ENCODE assay signal across 8 mouse cellular contexts in the genomic region with DNA sequence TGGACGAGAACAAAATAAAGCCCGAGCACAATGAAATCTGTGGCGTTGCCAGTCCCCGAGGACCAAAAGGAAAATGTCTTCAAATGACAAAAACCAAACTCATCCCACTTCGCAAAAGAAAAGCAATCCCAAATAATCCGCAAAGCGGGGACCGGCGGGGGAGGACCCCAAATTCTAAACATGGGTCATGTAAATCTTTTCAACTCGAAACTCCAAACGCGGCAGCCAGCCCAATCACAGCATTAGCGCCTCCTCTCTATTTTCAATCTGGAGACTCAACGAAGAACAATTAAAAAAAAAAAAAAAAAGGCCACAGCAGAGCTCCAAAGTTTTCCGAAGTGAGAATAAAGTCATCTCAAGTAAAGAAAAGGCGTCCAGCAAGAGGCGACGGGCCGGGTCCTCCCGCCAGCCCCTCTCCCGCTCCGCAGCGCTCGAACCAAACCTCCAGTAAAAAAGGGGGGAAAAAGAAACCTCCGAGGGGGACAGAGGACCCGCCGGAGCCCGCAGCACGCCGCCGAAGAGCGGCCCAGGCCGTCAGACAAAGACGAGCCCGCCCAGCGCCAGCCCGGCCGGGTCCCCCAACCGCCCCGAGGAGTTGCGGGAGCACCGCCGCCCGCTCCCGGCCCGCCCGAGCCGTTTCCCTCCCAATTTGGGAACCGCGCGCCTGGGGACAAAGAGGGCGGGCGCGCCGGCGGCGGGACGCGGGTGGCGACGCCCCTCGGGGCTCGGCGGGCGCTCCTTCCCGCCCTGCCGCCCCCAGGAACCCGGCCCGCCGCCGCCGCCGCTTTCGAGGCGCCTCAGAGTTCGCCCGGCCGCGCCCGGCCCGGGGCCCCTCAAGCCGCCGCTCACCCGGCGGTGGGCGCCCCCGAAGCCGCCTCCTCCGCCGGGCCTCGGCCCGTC. TPM values are rescaled to one million over a fixed set of nuclear protein-coding genes. Genes with fewer than 3 reads are reported as not detected.
DNase-seq lines count a peak whose midpoint lies in the region; ATAC-seq and TF ChIP-seq lines count a peak whose summit lies in the region.

No protein-coding gene starts in this region.

- 5% methylated on average over 82 of the region's 92 CpGs for WGBS in kidney, adult 2 months
- under 1% methylated on average over 46 of the region's 92 CpGs for WGBS in midbrain, embryonic 11.5 days

- H3K4me2 ChIP-seq in midbrain, embryonic 11.5 days: peak overlapping the region; percentile 56

- peak; percentile 29 for DNase-seq in kidney, adult 2 months
- DNase-seq in kidney, adult 9 months: no peak
- DNase-seq in adrenal gland, postnatal 25 days: peak; percentile 57
- peak; percentile 33 to 59 for DNase-seq in gastrocnemius, postnatal 4 days (ENCODE audit: low spot score in 2 of 2)
- peak; percentile 66 for DNase-seq in kidney, postnatal 10 days
- DNase-seq in midbrain, embryonic 11.5 days (ENCODE audit: low spot score, missing footprints): peak; percentile 95
- DNase-seq in thymus, postnatal 0 days (ENCODE audit: low spot score): peak; percentile 17

- H3K36me3 ChIP-seq in kidney, adult 2 months (ENCODE audit: control insufficient read depth, insufficient read depth, low read length): no peaks in the 10 kb centered on the region
- H3K36me3 ChIP-seq in midbrain, embryonic 11.5 days (ENCODE audit: control insufficient read depth, insufficient read depth, low read length): no peaks in the 10 kb centered on the region

- peak; percentile 56 for ATAC-seq in midbrain, embryonic 11.5 days (ENCODE audit: low FRiP score)
- ATAC-seq in frontal cortex, adult (ENCODE audit: low TSS enrichment): no peak

- TF ChIP-seq POLR2A in kidney, adult 2 months (IDR thresholded peaks at IDR 0.05; ENCODE audit: low read depth, low read length): no peak

- peaks cover 2% of the 10 kb centered on the region; the same call in 1 of the 2 replicates for H3K4me1 ChIP-seq in kidney, adult 2 months (ENCODE audit: control insufficient read depth, insufficient read depth, low read length)
- peaks cover 16% of the 10 kb centered on the region for H3K4me1 ChIP-seq in midbrain, embryonic 11.5 days (ENCODE audit: control insufficient read depth, insufficient read depth, low read length)

- H3K27ac ChIP-seq in kidney, adult 2 months (ENCODE audit: insufficient read depth, low read depth, low read length): no peak overlapping the region; the same call in 1 of the 2 replicates
- H3K27ac ChIP-seq in midbrain, embryonic 11.5 days (ENCODE audit: low read depth, low read length): peak overlapping the region; percentile 92

- H3K9ac ChIP-seq in midbrain, embryonic 11.5 days (ENCODE audit: low read length): peak overlapping the region; percentile 98

- peaks cover 15% of the 10 kb centered on the region for H3K27me3 ChIP-seq in kidney, adult 2 months (replicated peaks; ENCODE audit: control insufficient read depth, insufficient read depth, low read length)
- H3K27me3 ChIP-seq in midbrain, embryonic 11.5 days (ENCODE audit: control insufficient read depth, insufficient read depth, low read length): peaks cover 2% of the 10 kb centered on the region; the same call in 1 of the 2 replicates

- no peaks in the 10 kb centered on the region for H3K9me3 ChIP-seq in midbrain, embryonic 11.5 days (ENCODE audit: control insufficient read depth, low read length)

- peak overlapping the region; percentile 73 for H3K4me3 ChIP-seq in kidney, adult 2 months (ENCODE audit: insufficient read depth, low read depth, low read length)
- peak overlapping the region; percentile 88 for H3K4me3 ChIP-seq in midbrain, embryonic 11.5 days (ENCODE audit: low read depth, low read length)

- TF ChIP-seq CTCF in kidney, adult 2 months (conservative IDR thresholded peaks at IDR 0.05; ENCODE audit: insufficient read depth, insufficient read length, low read depth, low read length): no peak

RNA-seq across cellular contexts. Expression of a gene that starts 1.1 kb away (rescaled TPM):
- 4.9 and 5.1 TPM in 2 replicates for polyA plus RNA-seq in kidney, adult 2 months (2012; rRNA removed)
- total RNA-seq in adrenal gland, postnatal 25 days (2021): 20.0 and 22.7 TPM in 2 replicates
- 10 to 100 TPM; 39.4 to 41.0 TPM for total RNA-seq in gastrocnemius, postnatal 4 days (2021)
- 85.5 and 87.8 TPM in 2 replicates for polyA plus RNA-seq in midbrain, embryonic 11.5 days (2014; fragmentation: Nextera tagmentation; extraction: Ambion mirVana)
- polyA plus RNA-seq in thymus, postnatal 0 days (2015; fragmentation: Nextera tagmentation; extraction: Ambion mirVana): 4.8 TPM in 2 replicates

RNA-seq across cellular contexts. Expression of a gene that starts 17.3 kb away (rescaled TPM):
- 2.2 and 4.1 TPM in 2 replicates for polyA plus RNA-seq in kidney, adult 2 months (2012; rRNA removed)
- total RNA-seq in adrenal gland, postnatal 25 days (2021): 0.76 TPM in 1 of 2 replicates, not detected in the other
- 1 to 10 TPM; 3.3 to 4.9 TPM for total RNA-seq in gastrocnemius, postnatal 4 days (2021)
- polyA plus RNA-seq in midbrain, embryonic 11.5 days (2014; fragmentation: Nextera tagmentation; extraction: Ambion mirVana): not detected in 2 replicates
- 4.2 and 4.8 TPM in 2 replicates for polyA plus RNA-seq in thymus, postnatal 0 days (2015; fragmentation: Nextera tagmentation; extraction: Ambion mirVana)

RNA-seq across cellular contexts. Expression of a gene that starts 57.1 kb away (rescaled TPM):
- 5.0 and 5.2 TPM in 2 replicates for polyA plus RNA-seq in kidney, adult 2 months (2012; rRNA removed)
- total RNA-seq in adrenal gland, postnatal 25 days (2021): 2.9 and 4.7 TPM in 2 replicates
- total RNA-seq in gastrocnemius, postnatal 4 days (2021): 1 to 10 TPM; 2.5 to 2.6 TPM
- 13.6 and 13.8 TPM in 2 replicates for polyA plus RNA-seq in midbrain, embryonic 11.5 days (2014; fragmentation: Nextera tagmentation; extraction: Ambion mirVana)
- 1.4 and 1.7 TPM in 2 replicates for polyA plus RNA-seq in thymus, postnatal 0 days (2015; fragmentation: Nextera tagmentation; extraction: Ambion mirVana)

Comparison
In these comparisons a context has a peak if more than half of its experiments do, and no peak if none do; other contexts are left out.
1. RNA of a gene that starts 1.1 kb away (polyA plus RNA-seq): 85.5 to 87.8 TPM in midbrain, embryonic 11.5 days; 4.9 to 5.1 TPM in kidney, adult 2 months and 4.8 TPM in thymus, postnatal 0 days; every median in the first group is over 10 times any median in the second.